Mouse (Mus musculus) 416B (cell line): ENCODE results near the gene Sec61a1.

Experiments
- DNase-seq: peaks from one replicate; pipeline ENCODE4 v3.0.0; 2011; ENCODE audit warnings: low read depth

Sec61a1 gene

DNA sequence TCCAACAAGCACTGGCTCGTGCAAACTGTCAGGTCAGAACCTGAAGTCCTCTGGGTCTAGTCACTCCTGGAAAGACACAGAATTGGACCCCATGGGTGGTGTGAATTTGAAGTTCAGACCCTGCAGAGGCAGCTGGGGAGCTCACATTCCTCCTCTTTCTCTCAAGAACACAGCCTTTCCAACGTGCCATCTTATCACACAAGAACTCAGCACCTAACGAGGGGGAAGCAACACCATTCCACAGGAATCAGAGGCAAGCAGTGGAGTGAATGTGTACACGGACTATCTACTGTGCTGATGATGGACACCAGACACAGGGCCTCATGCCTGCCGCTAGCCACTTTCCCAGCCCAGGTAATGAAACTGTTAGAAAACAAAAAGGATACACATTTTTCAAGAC lies 2.0 kb downstream of the Sec61a1 start:
- no peak for DNase-seq

DNA sequence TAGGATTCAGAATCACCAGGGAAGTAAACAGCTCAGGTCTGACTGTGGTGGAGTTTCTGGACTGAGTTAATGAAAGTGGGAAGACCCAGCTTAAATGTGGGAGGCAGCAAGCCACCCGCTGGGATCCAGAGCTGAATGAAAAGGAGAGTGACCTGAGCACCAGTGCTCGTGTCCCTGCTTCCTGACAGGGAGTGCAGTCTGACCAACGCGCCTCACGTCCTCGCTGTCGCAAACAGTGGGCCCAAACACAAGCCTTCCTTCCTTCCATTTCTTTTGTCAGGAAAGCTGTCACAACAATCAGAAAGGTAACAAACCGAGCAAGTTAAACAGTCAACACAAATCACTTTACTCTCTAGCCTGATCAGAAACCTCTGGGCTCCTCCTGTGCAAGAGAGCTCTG lies 2.7 kb downstream of the Sec61a1 start:
- DNase-seq, result no peak

DNA sequence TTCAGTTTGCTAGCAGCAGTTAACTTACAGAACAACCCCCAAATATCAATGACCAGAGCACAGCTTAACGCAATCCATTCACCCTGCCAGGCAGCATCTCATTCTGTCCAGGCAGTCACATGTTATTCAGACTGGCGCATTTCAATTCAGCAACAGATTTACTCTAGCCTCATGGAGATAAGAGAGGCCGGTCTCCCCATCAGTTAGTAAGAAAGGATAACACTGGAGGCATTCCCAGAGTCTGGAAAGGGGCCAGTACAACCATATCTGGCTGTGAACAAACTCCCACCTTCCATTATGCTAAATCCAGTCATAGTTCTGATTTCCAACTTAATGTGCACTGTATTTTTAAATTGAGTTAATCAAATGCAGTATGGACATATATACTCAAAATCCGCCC lies 4.2 kb downstream of the Sec61a1 start:
- DNase-seq, result no peak

DNA sequence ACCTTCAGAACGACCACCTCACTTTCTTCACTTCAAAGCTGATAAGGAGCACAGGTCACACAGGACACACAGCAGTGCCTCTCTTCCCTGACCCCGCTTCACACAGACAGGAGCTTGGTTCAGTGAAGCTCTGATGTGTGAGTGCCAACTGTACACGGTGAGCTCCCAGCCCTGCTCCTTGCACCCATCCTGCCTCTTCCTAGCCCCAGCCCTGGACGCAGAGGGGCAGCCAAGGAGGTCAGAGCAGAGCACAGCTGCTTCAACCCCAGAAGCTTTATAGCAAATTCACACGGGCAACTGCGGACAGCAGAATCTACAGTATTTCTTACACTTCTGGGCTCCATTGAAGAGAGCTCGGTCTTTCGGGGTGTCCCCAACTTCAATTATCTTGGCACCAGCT lies 4.7 kb downstream of the Sec61a1 start:
- no peak for DNase-seq

DNA sequence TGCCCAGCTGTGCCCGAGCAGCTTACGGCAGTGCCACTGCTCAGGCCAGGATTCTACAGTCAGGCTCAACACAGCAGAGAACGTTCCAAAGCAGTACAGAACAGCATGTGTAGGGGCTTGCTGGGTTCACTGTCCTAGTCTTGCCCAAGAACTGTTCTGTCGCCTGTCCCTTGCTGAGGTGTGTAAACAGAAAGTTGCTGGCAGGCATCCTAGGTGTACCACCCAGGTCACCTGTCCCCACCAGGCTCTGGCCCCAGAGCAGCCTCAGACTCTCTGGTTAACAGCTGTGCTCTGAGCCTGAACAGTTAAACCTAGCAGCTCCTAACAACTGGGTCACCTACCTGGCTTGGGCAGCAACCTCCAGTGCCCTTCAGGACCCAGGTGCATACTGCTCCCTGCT lies 15.7 kb downstream of the Sec61a1 start:
- DNase-seq, result no peak

DNA sequence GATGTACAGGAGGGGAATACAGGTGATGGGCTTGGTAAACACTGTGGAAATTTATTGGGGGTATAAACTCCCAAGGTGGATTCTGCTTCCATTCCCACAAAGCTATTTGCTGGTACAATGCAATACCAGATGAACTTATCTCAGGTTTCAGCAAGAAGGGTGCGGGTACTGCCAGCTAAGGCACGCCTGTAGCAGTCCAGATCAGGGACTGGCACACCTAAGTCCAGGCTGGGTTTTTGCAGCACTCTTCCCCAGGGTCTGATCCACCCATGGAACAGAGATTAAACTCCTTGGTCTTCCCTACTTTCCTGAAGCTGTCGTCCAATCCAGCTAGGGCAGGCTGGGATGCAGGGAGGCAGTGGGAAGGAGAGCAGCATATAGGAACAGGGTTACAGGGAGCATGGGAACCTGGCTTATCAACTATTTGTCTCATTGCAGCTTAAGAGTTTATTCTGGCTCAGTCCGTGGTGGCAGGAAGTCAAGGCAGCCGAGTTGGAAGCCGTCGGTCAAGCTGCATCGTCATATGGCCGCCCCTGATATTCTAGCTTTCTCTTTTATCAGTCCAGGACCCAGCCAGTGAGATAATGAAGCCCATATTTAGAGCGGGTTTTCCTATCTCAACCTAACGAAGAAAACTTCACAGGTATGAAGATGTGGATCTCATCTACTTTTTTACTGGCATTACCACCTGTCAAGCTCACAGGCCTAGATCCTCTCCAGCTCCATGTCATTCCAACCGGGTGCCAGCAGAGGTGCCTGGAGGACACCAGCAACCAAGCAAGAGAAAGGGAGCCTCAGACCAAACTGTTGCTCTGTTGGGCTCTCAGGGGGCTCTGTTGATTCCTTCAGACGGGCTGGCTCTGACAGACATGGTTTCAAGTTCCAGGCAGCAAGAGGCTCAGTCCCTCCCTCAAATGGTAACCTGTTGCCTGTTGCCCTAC lies 16.4 kb downstream of the Sec61a1 start:
- no peak for DNase-seq

DNA sequence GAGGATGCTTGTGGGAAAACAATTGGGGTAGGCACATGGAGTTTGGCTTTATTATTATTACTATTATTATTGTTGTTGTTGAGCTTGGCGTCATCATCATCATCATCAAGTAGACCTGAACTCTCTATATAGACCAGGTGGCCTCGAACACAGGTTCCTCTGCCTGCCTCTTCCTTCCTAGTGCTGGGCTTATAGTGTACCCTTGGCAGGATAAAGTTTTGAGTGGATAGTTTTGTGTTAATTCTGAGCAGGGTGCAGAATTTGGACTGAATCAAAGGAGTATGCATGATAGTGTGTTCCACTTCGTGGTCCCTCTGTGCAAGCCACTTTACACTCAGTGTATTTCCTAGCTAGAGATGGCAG lies 18.3 kb downstream of the Sec61a1 start:
- DNase-seq, result no peak

DNA sequence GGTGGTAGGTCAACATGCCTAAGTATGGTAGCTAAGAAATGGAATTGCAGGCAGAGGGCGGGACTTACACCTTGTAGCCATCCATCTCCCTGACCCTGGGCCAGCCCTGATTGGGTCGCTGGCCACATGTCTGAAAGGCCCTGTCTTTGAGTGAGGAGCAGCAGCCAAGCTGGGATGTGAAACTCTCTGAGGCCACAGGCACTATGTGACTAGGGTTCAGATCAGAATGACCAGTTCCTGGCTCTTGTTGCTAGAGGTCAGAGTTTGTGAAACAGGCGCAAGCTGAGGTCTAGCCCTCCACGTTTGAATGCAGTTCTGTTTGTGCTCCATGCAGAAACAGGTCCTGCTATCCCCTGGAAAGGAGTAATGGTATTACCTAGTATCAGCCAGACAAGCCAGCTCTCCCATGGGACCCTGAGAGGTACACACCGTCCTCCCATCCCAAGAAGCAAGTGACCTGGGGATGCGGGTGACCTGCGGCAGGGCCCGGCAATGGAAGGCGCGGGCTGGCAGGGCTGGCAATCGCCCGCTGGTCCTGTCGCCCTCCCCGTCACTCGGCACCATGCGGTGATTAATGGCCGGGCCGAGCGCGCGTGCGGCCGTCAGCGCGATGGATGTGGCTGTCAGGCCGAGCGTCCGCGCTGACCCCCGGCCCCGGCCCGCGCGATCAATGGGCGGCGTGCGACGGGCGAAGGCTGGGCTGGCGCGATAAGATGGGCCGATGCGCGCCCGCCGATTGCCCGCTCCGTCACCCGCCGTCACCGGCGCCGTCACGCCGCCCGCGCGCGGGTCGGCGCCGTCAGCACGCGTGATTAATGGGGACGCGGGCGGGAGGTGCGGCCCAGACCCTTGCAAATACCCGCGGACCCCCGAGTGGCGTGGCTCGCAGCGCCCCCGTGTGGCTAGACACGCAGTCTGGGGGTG lies 19.0 kb downstream of the Sec61a1 start:
- no peak for DNase-seq

DNA sequence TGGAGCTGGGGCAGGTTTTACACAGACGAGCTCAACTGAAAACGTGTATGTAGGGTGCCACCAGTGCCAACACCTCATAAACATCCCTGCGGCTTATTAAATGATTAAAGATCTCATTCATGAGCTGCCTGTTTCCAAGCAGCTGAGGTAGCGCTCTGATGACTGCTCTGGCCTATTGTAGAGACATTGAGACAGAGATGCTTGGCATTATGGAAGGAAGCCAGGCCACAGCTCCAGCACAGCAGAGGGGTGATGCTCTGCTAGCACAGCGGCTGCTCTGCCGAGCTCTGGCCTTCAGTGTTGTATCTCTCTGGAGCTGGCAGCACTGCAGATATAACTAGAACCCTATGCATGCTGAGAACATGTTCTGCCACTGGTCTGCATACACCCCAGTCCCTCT lies 25.0 kb downstream of the Sec61a1 start:
- DNase-seq, result no peak

DNA sequence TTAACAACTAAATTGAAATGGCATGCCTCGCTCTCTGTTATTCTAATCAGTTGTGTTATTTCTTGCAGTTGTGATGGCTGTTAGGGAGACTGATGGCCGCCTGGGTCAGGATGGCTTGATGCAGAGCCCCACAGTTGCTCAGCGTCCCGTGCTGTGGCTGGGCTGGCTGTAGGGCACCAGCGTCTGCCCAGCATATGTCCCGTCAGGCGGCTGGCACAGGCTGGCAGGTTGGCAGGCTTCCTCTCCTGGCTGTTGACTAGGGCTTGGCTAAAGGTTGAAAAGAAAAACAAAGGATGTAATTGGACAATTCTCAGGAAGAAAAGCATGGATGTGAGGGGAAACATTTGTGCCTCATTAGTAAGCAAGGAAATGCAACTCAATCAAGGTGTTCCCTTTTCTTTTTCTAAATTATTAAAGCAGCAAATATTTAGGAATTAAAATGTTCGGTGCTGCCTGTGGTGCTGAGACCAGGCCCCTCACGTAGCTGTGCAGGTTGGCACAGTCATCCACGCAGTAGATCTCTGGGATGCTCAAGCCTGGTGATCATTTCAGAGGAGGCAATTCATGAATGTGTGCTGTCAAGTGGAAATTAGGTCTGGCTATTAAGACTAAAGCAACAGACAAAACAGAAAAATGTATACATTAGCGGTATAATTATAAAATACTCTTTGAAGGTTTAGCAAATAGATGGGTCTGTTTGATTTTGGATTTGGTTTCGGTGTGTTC lies 27.9 kb downstream of the Sec61a1 start:
- DNase-seq, result no peak

DNA sequence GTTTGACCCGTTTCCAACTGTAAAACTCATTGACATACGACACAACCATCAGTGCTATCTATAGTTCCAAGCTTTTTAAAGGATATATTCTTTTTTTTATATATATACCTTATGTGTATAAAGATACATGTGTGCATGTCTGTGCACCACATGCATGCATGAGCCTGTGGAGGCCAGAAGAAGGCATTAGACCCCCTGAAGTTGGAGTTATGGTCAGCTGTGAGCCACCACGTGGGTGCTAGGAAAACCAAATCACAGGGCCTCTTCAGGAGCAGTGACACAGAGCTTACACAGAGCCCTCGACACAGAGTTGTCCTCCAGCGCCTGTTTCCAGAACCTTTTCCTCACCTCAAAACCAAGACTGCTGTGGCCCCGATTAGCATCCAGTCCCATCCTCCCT lies 28.9 kb downstream of the Sec61a1 start:
- DNase-seq, result no peak

DNA sequence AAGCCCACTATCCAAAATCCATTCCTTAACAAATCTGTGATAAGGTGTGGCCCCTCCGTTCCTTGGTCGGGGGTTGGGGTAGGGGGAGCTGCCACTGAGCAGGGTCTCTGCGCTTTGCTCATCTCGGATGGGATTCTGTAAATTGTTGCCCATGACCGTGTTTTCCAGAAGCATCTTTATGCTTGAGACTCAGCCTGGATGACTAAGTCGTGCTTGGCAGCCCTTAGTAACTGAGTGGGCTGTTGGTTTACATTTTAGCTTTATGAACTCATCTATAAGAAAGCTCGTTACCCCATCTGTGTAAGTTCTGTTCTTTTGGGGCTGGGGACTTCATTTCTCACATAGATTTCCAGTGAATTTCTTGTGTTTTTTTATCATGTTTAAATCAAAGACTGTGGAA lies 29.7 kb downstream of the Sec61a1 start:
- DNase-seq, result no peak

DNA sequence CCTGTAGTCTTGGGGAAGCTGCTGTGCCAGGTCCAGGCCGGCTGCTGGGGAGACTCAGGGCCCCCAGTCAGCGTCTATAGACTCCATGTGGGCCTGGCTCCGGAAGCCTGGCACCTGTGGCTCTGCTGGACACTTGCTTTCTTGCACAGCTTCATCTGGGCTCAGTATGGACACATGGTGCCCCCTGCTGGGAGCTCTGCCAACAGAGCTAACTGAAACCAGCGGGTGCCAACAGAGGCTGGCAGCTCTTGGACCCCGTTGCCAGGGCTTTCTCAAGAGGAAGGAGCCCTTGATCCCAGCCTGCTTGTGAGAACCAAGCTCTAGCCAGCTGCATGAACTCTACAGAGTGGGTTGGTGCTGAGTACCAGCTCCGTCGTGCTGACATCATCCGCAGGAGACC lies 31.8 kb downstream of the Sec61a1 start:
- peak; percentile 64 for DNase-seq

DNA sequence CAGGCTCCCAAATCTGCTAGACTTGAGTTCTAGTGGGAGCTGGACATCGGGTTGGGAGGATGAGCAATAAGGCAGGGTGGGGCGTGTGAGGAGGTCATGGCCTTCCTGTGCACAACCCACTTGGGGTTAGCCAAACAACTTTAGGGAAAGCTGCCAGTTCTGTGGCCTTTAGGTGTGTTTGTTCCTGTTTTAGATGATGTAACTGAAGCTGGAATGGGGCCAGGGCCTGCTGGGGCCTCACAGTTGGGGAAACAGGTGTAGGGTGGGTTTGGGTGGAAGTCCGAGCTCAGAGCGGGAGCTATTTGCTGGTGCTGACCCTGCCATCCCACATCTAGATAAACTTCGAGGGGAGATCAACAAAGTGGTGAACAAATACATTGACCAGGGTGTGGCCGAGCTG lies 33.3 kb downstream of the Sec61a1 start:
- DNase-seq, result peak; percentile 49

DNA sequence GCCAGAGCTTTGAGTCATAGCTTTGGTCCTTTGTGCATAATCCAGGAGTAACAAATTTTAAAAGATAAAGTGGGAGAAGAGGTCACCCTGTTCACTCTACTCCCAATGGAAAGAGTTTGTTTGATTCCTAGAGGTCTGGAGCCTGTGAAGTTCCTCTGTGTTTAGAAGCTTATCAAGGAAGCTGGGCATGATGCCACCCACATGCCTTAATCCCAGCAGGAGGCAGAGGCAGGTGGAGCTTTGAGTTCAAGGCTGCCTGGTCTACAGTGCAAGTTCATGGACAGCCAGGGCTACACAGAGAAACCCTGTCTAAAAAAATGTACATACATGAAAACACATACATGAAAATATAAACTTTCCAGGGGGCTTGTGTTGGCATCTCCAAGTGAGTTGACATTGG lies 34.8 kb downstream of the Sec61a1 start:
- no peak for DNase-seq

DNA sequence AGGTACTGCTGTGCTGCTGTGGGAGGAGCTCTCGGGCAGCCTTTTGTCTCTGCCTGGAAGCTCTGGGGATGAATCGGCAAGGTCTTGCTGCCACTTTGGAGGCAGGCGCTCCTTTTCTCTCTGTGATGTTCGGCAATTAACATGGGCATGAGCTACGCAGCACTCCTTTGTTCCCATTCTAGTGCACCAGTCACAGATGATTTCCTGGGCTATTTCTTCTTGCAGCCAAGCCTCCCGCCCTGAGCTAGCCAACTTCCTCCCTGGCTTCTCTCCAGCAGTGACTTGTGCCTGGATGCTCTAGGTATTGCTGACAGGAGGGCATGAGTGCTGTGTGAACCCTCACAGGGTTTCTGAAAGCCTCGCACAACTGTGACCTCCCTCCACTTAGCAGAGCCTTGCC lies 35.6 kb downstream of the Sec61a1 start:
- DNase-seq, result no peak

DNA sequence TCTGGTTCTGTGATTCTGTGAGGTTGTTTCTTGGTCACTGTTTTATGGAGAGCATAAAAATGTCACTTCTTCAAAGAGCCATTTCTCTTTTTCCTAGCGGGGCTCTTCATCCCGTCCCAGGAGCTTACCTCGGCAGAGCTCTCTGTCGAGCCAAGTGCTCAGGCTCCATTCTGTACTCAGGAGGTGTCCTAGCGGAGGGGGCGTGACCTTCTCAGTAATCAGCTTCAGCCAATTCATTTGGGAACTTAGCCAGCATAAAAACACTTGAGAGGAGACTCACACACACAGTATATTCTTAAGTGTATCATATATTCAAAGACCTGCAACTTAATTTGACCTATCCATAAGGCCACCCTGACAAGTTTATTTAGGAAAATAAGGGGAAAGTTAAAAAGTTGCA lies 38.3 kb downstream of the Sec61a1 start:
- no peak for DNase-seq

DNA sequence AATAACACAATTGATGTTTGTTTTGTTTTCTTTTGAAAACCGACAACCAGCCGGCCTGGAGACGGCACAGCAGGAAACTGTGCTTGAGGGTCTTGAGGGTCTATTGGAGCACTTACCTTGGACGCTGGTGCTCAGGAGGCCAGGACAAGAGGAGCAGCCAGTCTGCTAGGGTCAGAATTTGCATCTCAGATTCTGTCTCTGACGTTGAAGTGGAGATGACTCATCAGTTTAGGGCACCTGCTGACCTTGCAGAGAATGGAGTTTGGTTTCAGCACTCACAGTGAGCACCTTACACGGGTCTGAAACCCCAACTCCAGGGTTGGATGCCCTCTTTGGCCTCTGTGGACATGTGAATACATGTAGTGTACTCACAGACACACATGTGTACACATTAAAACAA lies 48.8 kb downstream of the Sec61a1 start:
- DNase-seq, result no peak

DNA sequence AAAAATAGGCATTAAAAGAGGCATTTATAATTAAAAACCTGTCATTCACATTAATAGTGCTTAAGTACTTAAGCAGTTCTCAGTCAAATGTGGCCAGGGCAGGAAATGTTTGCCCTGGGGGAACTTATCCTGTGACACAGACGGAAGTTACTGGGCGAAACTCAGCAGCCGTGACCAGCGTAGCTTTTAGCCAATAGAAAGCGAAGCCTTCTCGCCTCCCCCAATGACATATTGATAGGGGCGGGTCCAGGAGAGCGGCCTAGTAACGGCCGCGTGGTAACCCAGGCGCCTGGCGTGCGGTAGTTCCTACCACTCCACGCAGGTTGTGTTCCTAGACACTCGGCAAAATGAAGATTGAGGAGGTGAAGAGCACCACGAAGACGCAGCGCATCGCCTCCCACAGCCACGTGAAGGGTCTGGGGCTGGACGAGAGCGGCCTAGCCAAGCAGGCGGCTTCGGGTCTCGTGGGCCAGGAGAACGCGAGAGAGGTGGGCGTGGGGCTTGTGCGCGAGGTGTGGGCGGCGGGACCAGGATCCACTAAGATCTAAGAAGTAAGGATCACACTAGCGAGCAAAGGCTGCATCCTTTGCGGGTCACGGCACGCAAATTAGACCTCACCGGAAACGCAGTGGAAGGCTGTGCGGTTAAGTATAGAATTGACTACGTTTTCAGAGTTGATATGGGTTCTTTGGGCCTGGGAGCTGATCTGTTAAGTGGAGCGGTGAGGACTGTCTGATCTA lies 53.4 kb downstream of the Sec61a1 start, which contains the start of gene Ruvbl1:
TSS of gene Ruvbl1 (plus strand) at position 229 of the 740 bp plus-strand sequence.
- peak; percentile 97 for DNase-seq

DNA sequence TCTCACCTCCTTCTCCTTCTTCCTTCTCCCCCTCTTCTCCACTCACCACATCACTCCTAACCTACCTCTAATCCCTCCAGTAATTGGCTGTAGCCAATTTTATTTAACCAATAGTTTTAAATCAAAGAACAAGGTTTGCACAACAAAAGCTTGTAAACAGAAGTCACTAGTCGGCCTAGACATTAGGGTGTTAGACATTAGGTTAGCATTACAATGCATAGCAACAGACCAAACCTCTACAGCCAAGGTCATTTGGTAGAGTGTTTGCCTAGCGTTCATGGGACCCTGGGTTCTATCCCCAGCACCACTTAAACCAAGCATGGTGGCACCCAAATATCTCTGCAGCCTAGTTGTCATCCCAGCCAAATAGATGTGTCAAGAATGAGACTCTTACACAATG lies 64.2 kb downstream of the Sec61a1 start:
- no peak for DNase-seq
